Mouse (Mus musculus): ENCODE results near the gene Cdc16.

- TF ChIP-seq MAX (IDR thresholded peaks at IDR 0.05; ENCODE audit: low read depth) (no peak), POLR2A (IDR thresholded peaks at IDR 0.05; ENCODE audit: insufficient read length, low read depth) (peak; percentile 18), TCF3 (IDR thresholded peaks at IDR 0.05; ENCODE audit: insufficient read length, low read depth) (no peak), MYOD1 (IDR thresholded peaks at IDR 0.05; ENCODE audit: control insufficient read depth in 1 of 3, insufficient read length in 2 of 3, low read depth in 2 of 3) (peak in 2 of 3 experiments; percentile 35 to 47)
Measured at GRCm38 (mm10) chr8:13785764-13786299, 28.4 kb downstream of the Cdc16 start.
